Mouse (Mus musculus): ENCODE results near the gene Fggy. TPM values are rescaled to one million over a fixed set of nuclear protein-coding genes. Genes with fewer than 3 reads are reported as not detected.

The Fggy gene
- polyA plus RNA-seq, 1 experiment from 2014 or later, result 8.1 TPM

- H3K9ac ChIP-seq (replicated peaks; ENCODE audit: low read depth, low read length), result no peak overlapping the region
- no peaks in the 10 kb centered on the region for H3K9me3 ChIP-seq (ENCODE audit: control insufficient read depth, low read depth, low read length)
- H3K4me3 ChIP-seq (ENCODE audit: low read depth, low read length), result no peak overlapping the region
- no peak overlapping the region for H3K4me2 ChIP-seq (replicated peaks; ENCODE audit: low read depth, low read length)
- no peaks in the 10 kb centered on the region for H3K36me3 ChIP-seq (ENCODE audit: control insufficient read depth, insufficient read depth, low read length)
- H3K27me3 ChIP-seq (ENCODE audit: control insufficient read depth, insufficient read depth, low read length), result no peaks in the 10 kb centered on the region
- no peak overlapping the region for H3K27ac ChIP-seq (ENCODE audit: low read length)
- 82% methylated on average over 3 of the region's 3 CpGs for WGBS
- no peak for ATAC-seq (ENCODE audit: insufficient number of reproducible peaks, insufficient read depth, low FRiP score, low read depth)
- H3K4me1 ChIP-seq (ENCODE audit: control insufficient read depth, insufficient read depth, low read length), result no peaks in the 10 kb centered on the region
These were observed 15.8 kb upstream of the Fggy start for GRCm38 (mm10) chr4:95541382-95542038.

- 92% methylated on average over 4 of the region's 4 CpGs for WGBS
- H3K9ac ChIP-seq (replicated peaks; ENCODE audit: low read depth, low read length), result no peak overlapping the region
- no peak overlapping the region for H3K27ac ChIP-seq (ENCODE audit: low read length)
- H3K4me2 ChIP-seq (replicated peaks; ENCODE audit: low read depth, low read length), result no peak overlapping the region
- no peaks in the 10 kb centered on the region for H3K4me1 ChIP-seq (ENCODE audit: control insufficient read depth, insufficient read depth, low read length)
- ATAC-seq (ENCODE audit: insufficient number of reproducible peaks, insufficient read depth, low FRiP score, low read depth), result no peak
- no peaks in the 10 kb centered on the region for H3K9me3 ChIP-seq (ENCODE audit: control insufficient read depth, low read depth, low read length)
- H3K4me3 ChIP-seq (ENCODE audit: low read depth, low read length), result no peak overlapping the region
- no peaks in the 10 kb centered on the region for H3K36me3 ChIP-seq (ENCODE audit: control insufficient read depth, insufficient read depth, low read length)
- H3K27me3 ChIP-seq (ENCODE audit: control insufficient read depth, insufficient read depth, low read length), result no peaks in the 10 kb centered on the region
These were observed 15.1 kb upstream of the Fggy start for GRCm38 (mm10) chr4:95542039-95542790.

GRCm38 (mm10) chr4:95543529-95543928 lies 13.8 kb upstream of the Fggy start:
- Histone ChIP-seq H3K9ac (replicated peaks; ENCODE audit: low read depth, low read length) (no peak overlapping the region), H3K27me3 (ENCODE audit: control insufficient read depth, insufficient read depth, low read length) (no peaks in the 10 kb centered on the region), H3K4me2 (replicated peaks; ENCODE audit: low read depth, low read length) (no peak overlapping the region), H3K4me3 (ENCODE audit: low read depth, low read length) (no peak overlapping the region), H3K9me3 (ENCODE audit: control insufficient read depth, low read depth, low read length) (no peaks in the 10 kb centered on the region), H3K36me3 (ENCODE audit: control insufficient read depth, insufficient read depth, low read length) (no peaks in the 10 kb centered on the region), H3K4me1 (ENCODE audit: control insufficient read depth, insufficient read depth, low read length) (no peaks in the 10 kb centered on the region), H3K27ac (ENCODE audit: low read length) (no peak overlapping the region)
- no peak for ATAC-seq (ENCODE audit: insufficient number of reproducible peaks, insufficient read depth, low FRiP score, low read depth)
- WGBS, result 88% methylated on average over 4 of the region's 4 CpGs

GRCm38 (mm10) chr4:95556663-95557332 lies 509 bp upstream of the Fggy start:
- Histone ChIP-seq H3K4me2 (replicated peaks; ENCODE audit: low read depth, low read length) (peak overlapping the region; percentile 67), H3K9ac (replicated peaks; ENCODE audit: low read depth, low read length) (peak overlapping the region; percentile 39; the same call in 1 of the 2 replicates), H3K27ac (ENCODE audit: low read length) (peak overlapping the region; percentile 92), H3K4me3 (ENCODE audit: low read depth, low read length) (peak overlapping the region; percentile 30), H3K36me3 (ENCODE audit: control insufficient read depth, insufficient read depth, low read length) (no peaks in the 10 kb centered on the region), H3K4me1 (ENCODE audit: control insufficient read depth, insufficient read depth, low read length) (peaks cover 17% of the 10 kb centered on the region), H3K9me3 (ENCODE audit: control insufficient read depth, low read depth, low read length) (no peaks in the 10 kb centered on the region), H3K27me3 (ENCODE audit: control insufficient read depth, insufficient read depth, low read length) (no peaks in the 10 kb centered on the region)
- ATAC-seq (ENCODE audit: insufficient number of reproducible peaks, insufficient read depth, low FRiP score, low read depth), result no peak; the same call in 1 of the 2 replicates
- WGBS, result 18% methylated on average over 16 of the region's 16 CpGs

- H3K27me3 ChIP-seq (ENCODE audit: control insufficient read depth, insufficient read depth, low read length), result no peaks in the 10 kb centered on the region
- WGBS, result 61% methylated on average over 4 of the region's 4 CpGs
- no peaks in the 10 kb centered on the region for H3K36me3 ChIP-seq (ENCODE audit: control insufficient read depth, insufficient read depth, low read length)
- H3K4me1 ChIP-seq (ENCODE audit: control insufficient read depth, insufficient read depth, low read length), result peaks cover 17% of the 10 kb centered on the region
- H3K4me3 ChIP-seq (ENCODE audit: low read depth, low read length), result no peak overlapping the region
- peak overlapping the region; percentile 92 for H3K27ac ChIP-seq (ENCODE audit: low read length)
- no peak overlapping the region for H3K9ac ChIP-seq (replicated peaks; ENCODE audit: low read depth, low read length)
- H3K9me3 ChIP-seq (ENCODE audit: control insufficient read depth, low read depth, low read length), result no peaks in the 10 kb centered on the region
- no peak overlapping the region; the same call in 1 of the 2 replicates for H3K4me2 ChIP-seq (replicated peaks; ENCODE audit: low read depth, low read length)
- peak; percentile 15; the same call in 1 of the 2 replicates for ATAC-seq (ENCODE audit: insufficient number of reproducible peaks, insufficient read depth, low FRiP score, low read depth)
These were observed 1.1 kb downstream of the Fggy start for GRCm38 (mm10) chr4:95558271-95558888.

GRCm38 (mm10) chr4:95571621-95572020 lies 14.3 kb downstream of the Fggy start:
- no peaks in the 10 kb centered on the region for H3K27me3 ChIP-seq (ENCODE audit: control insufficient read depth, insufficient read depth, low read length)
- H3K27ac ChIP-seq (ENCODE audit: low read length), result no peak overlapping the region
- ATAC-seq (ENCODE audit: insufficient number of reproducible peaks, insufficient read depth, low FRiP score, low read depth), result no peak
- H3K4me3 ChIP-seq (ENCODE audit: low read depth, low read length), result no peak overlapping the region
- WGBS, result 88% methylated on average over 3 of the region's 3 CpGs
- H3K9ac ChIP-seq (replicated peaks; ENCODE audit: low read depth, low read length), result no peak overlapping the region
- peaks cover 2% of the 10 kb centered on the region; the same call in 1 of the 2 replicates for H3K9me3 ChIP-seq (ENCODE audit: control insufficient read depth, low read depth, low read length)
- no peak overlapping the region for H3K4me2 ChIP-seq (replicated peaks; ENCODE audit: low read depth, low read length)
- no peaks in the 10 kb centered on the region for H3K4me1 ChIP-seq (ENCODE audit: control insufficient read depth, insufficient read depth, low read length)
- no peaks in the 10 kb centered on the region for H3K36me3 ChIP-seq (ENCODE audit: control insufficient read depth, insufficient read depth, low read length)

- peaks cover 2% of the 10 kb centered on the region; the same call in 1 of the 2 replicates for H3K9me3 ChIP-seq (ENCODE audit: control insufficient read depth, low read depth, low read length)
- H3K4me2 ChIP-seq (replicated peaks; ENCODE audit: low read depth, low read length), result no peak overlapping the region
- no peak overlapping the region for H3K4me3 ChIP-seq (ENCODE audit: low read depth, low read length)
- no peaks in the 10 kb centered on the region for H3K36me3 ChIP-seq (ENCODE audit: control insufficient read depth, insufficient read depth, low read length)
- H3K27me3 ChIP-seq (ENCODE audit: control insufficient read depth, insufficient read depth, low read length), result no peaks in the 10 kb centered on the region
- H3K4me1 ChIP-seq (ENCODE audit: control insufficient read depth, insufficient read depth, low read length), result no peaks in the 10 kb centered on the region
- H3K27ac ChIP-seq (ENCODE audit: low read length), result no peak overlapping the region
- no peak overlapping the region for H3K9ac ChIP-seq (replicated peaks; ENCODE audit: low read depth, low read length)
- no peak for ATAC-seq (ENCODE audit: insufficient number of reproducible peaks, insufficient read depth, low FRiP score, low read depth)
These were observed 16.4 kb downstream of the Fggy start for GRCm38 (mm10) chr4:95573704-95574103.

- no peak overlapping the region for H3K27ac ChIP-seq (ENCODE audit: low read length)
- H3K9me3 ChIP-seq (ENCODE audit: control insufficient read depth, low read depth, low read length), result peaks cover 2% of the 10 kb centered on the region; the same call in 1 of the 2 replicates
- no peaks in the 10 kb centered on the region for H3K27me3 ChIP-seq (ENCODE audit: control insufficient read depth, insufficient read depth, low read length)
- WGBS, result 66% methylated on average over 3 of the region's 3 CpGs
- no peaks in the 10 kb centered on the region for H3K4me1 ChIP-seq (ENCODE audit: control insufficient read depth, insufficient read depth, low read length)
- H3K9ac ChIP-seq (replicated peaks; ENCODE audit: low read depth, low read length), result no peak overlapping the region
- no peak overlapping the region for H3K4me2 ChIP-seq (replicated peaks; ENCODE audit: low read depth, low read length)
- H3K4me3 ChIP-seq (ENCODE audit: low read depth, low read length), result no peak overlapping the region
- H3K36me3 ChIP-seq (ENCODE audit: control insufficient read depth, insufficient read depth, low read length), result no peaks in the 10 kb centered on the region
- ATAC-seq (ENCODE audit: insufficient number of reproducible peaks, insufficient read depth, low FRiP score, low read depth), result no peak
These were observed 18.2 kb downstream of the Fggy start for GRCm38 (mm10) chr4:95575411-95575911.
